Mouse (Mus musculus) frontal cortex, postnatal 25 days (tissue): Measurements from ENCODE around the gene Cbx7.

Experiments used
- DNase-seq, 2 experiments: peaks; one replicate each; pipeline ENCODE4 v3.0.0; 2022; ENCODE audit warnings: low spot score in 2 of 2

Gene Cbx7

DNA sequence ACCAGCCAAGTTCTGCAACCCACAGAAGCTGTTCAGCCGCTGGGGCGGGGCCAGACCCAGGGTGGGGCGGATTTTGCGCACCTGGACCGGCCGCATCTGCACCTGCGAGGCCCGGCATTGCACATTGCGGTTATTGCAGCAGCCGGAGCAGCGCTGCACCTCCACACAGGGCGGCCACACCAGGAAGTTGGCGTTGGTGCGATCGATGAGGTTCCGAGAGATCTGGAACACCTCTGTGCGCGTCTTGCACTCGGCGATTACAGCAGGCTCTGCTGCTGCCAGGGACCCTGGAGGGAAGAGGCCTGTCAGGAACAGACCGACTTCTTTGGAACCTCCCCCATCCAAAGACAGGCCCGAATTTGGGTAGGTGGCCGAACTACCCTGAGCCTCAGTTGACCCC is 30.7 kb upstream of the Cbx7 start:
- no peak for DNase-seq

DNA sequence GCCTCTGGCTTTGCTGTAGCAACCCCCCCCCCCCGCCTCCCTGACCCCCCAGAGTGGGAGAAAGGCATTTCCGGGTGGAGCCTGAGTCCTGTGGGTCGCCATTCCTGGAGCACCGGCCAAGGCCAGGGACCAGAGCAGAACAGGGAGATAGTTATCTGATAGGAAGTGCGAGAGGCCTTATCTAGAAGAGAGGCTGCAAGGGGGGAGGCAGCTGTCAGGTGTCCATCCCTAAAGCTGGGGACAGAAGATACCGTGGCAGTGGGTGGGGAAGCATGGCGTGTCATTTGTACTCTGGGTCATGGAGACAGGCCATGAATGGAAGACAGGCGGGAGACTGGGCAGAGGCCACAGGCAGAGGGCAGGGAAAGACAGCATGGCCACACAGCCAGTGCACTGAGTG is 29.8 kb upstream of the Cbx7 start:
- DNase-seq, result no peak

DNA sequence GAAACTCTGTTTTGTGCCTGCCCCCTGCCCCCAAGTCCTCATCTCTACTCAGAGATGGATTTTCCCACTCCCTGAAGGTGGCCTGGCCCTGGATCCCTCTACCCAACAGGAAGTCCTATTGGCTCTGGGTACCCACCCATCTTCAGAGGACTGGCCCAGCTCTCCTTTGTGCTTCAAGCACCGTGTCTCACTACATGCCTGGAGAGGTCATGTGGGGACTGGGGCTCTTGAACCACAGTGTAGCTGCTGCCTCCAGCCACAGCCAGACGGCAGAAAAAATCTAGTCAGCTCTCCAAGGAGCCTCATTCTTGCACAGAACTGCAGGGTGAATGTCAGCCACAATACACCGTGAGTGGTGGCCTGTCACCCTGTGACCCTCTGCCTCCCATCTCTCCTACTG is 27.1 kb upstream of the Cbx7 start:
- DNase-seq, result no peak

DNA sequence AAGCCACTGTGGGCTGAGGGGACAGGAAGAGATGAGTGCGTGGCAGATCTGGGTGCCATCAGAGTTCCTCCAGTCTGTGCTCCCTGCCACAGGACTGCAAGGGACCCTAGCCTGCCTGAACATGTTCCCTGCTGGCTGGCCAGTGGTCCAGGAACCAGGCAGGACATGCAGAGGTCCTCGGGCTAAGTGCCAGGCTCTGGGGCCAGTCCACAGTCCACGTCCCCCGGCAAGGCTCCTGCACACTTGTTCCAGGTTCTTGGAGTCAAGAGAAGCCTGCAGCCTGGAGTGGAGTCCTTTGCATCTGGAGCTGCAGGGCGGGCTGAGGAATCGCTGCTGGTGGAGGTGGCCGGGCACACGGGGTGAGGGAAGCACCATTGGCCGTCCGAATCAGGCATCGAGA is 25.9 kb upstream of the Cbx7 start:
- DNase-seq, result no peak

DNA sequence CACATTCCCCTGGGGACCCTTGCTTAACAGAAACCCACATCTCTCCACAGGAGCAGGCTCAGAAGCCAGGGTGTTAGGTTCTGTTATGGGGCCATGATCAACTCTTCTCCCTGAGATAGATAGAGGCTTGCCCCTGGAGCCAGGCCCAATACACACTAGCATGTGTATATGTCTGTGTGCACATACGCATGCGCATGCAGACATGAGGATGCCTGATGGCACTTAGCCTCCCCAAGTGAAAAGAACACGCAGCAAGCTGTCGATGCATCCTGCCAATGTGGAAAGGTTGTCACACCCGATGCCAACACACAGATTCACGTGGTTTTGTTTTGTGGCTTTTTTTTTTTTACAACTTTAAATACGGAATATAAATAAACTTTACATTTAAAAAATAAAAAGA is 24.6 kb upstream of the Cbx7 start:
- DNase-seq, result no peak

DNA sequence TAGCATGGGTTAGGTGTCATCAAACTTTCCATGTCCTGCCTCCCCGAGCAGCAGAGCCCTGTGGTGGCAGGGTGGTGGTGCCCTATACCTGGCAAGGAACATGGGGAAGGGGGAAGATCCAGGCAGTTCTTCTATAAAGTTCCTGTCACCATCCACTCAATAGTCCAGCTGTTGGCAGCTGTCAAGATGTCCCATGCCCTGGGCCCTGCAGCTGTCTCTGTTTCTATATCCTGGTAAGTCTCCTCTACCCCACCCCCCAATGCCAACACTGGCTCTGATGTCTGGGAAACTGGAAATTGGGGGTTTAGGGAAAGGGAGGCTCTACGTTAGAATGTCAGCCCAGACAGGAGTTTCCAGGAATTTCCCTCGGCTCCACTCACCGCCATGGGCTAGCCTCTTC is 23.6 kb upstream of the Cbx7 start:
- no peak for DNase-seq

DNA sequence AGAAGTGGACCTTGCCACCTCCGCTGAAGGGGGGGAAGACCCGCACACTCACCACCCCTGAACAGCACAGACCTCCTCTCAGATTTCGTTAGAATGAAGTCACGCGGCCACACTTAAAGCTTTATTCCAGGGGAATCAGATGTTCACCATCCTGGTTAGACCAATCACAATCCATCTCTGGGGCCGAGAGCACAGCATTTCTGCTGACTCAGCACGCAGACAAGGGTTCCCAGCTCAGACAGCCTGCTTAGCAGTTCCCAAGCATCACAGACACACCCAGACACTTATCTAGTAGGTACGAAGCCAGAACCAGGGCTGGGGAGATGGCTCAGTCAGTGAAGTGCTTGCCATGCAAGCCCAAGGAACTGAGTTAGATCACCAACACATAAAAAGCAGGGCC is 15.3 kb upstream of the Cbx7 start:
- DNase-seq, result no peak

DNA sequence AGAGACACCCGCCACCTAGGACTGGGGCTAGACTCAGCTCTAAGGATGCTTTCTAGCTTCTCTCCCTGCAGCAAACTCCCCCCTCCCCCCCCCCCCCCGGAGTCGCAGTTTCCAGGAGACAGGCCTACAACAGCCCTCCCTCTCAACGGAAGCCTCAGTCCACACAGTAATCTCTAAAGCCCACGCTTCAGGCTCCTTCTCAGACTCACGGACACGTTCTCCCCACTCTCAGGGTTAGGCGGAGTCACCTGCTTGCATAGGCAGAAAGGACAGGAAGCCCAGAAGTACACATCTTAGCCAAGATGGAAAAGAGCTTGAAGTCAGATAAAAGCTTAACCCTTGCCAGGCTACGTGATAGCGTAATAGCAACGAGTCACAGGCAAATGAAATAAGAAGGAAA is 14.6 kb upstream of the Cbx7 start:
- no peak for DNase-seq

DNA sequence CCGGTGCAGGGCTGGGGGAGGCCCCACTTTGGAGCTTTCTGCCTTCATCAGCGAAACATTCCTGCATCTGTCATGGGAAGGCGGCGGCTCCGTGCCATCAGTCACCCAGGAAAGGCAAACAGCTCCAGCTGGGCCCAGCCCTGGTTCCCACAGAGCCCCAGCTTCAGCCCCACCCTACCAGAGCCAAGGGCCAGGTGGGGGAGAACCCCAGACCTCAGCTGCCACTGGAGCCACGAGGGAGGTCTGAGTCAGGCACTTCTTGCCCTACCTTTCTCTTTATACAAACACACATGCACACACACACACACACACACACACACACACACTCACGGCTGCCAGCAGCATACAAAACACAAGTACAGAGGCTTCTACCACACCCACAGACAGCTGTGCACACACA is 13.2 kb upstream of the Cbx7 start:
- DNase-seq, result no peak

DNA sequence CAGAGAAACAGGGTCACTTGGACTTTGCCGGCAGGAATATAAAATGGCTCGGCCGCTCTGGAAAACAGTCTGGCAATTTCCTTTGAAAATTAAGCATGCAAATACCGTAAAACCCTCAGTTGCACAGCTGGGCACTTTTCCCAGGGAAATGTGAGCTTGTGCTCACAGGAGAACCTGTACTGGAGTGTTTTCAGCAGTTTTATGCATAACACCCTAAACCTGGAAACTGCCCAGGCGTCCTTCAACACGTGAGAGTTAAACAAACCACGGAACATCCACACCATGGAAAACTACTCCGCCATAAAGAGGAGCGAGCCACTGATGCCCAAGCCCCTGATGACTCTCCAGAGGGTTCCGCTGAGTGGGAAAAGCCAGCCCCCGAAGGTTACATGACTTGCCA is 9.8 kb upstream of the Cbx7 start:
- no peak for DNase-seq

DNA sequence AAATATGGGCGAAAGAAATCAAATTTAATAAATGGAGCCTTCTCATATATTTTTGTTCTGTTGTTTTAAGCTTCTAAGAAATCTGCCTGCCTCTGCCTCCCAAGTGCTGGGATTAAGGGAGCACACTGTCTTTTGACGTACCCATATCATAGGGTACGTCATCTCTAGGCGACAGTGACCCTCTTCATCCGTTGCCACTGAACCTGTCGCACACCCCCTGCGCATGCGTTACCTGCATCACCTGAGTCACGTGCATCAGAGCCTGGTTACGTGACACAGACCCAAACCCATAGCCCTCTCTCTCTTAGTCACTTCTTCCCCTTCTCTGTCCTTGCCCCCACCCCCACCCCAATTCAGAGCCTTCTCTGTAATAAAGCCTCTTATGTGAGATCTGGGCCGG is 1.3 kb upstream of the Cbx7 start:
- no peak for DNase-seq

DNA sequence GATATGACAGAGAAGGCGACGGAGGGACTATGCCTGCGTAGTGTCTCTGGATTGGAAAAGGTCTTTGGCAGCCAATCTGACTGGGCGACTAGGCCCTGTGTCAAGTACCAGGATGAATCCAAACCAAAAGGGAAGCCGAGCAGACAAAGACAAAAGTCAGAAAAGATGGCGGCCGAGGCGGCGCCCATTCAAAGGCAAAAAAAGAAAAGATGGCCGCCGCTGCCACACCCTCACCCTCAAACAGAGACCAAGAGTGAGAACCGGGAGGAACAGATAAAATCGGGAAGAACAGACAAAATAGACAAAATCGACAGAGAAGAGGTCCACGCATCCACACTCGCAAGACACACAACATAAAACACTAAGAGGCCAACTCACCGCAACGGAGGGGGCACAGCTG is 428 bp downstream of the Cbx7 start:
- DNase-seq, result no peak

DNA sequence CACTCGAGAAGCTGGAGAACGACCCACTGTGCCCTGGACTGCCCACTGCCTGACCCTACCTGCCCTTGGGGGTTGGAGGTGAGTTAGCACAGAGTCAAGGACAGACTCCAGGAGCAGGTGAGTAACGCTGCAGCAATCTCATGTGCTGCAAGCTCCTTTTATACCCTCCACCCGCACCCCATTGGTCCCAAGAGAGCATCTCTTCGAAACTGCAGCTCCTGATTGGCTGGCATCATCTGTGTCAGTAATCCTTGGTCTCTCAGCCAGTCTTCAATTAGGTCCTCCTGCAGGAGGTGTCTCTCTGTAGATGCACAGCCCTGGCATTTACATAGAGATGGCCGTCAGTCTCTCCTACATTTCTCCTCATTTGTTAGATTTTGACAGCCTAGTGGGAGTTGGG is 3.6 kb downstream of the Cbx7 start:
- no peak for DNase-seq

DNA sequence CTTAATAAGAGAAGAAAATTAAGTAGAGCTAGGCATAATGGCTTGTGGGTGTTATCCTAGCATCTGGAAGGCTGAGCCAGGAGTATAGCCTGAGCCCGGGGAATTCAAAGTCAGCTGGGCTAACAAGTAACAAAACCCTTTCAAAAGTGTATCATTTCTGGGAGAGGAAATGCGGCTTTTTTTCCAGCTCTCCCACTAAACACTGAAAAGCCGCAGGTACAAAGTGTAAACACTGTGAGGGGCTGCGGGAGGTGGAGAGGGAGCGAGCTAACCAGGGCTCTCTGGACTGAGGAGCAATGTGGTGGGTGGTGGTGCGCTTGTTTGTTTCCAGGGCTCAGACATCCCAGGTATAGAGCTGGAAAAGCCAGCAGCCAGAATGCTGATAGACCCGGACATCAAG is 6.5 kb downstream of the Cbx7 start:
- no peak for DNase-seq

DNA sequence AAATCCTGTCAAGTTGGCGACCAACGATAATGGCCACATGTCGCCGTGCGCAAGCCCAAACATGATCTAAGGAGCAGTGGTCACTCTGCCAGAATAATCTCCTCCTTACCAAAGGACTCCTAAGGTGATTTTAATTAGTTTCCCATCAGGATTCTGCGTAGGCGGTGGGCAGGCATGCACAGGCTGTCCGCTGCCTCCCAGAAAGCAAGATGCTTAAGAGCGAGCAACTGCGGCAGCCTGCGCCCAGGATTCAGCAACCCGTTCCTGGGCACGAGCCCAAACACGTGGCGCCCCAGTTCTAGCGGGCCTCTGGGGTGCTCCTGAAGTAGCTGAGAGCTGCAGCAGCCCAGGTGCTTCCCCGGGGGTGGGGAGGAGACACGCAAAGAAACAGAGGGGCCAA is 8.3 kb downstream of the Cbx7 start:
- DNase-seq, result no peak

DNA sequence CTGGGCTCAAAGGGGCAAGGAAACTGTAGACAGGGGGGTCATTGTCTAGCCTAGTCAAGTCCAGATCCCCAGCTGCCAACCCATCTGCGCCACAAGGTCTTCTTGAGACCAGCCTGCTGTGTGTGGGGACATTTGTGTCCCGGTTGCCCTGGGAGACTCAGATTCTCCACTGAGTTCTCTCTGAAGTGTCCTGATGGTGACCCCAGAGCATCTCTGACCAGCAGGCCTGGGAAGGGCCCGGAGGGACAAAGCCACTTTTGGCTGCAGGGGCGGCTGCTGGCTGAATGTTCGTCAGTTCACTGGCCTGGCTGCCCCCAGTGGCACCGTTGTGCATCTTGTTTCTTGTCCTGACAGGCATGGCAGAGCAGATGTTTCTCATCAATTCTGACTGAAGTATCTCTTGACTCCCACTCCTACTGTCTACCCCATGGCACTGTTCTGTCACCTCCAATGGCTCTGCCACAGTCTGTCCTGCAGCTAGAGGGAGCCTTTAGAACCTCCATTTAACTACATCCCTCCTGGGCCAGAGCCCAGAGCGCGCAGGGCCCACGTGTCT is 9.5 kb downstream of the Cbx7 start:
- DNase-seq, result no peak

DNA sequence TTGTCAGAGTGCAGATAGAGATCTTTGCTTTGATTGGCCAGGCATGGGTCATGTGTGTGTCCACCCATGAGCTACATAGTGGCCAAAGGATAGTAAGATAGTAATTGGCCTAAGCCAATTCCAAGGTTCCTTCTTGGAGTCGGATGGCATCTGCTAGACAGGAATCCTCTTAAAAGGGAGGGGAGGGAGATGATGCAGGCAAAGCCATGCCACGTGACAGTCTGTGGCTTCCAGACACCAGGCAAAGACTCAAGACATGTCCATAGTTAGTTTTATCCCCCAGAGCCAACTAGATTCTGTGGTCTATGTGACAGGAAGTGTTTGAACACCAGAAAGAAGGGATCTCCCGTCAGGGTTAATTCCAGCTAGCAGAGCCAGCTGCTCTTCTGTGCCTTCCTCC is 12.5 kb downstream of the Cbx7 start:
- no peak for DNase-seq

DNA sequence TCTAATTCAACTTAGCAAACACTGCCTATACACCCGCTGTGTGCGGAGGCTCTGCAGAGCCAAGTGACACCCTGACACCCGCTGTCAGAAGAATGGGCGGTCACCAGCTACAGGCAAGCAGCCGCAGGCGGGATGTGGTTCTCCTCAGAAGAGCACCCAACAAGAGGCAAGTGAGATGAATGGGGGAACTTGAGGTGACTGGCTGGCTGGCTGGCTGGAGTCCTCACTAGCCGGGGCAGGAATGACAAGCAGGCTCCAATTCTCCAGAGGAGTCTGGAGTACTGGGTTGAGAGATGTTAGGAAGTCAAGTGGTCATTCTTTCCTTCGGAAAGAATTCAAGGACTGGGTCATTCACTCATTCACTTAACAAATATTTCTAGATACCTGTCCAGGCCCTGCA is 14.4 kb downstream of the Cbx7 start:
- no peak for DNase-seq

DNA sequence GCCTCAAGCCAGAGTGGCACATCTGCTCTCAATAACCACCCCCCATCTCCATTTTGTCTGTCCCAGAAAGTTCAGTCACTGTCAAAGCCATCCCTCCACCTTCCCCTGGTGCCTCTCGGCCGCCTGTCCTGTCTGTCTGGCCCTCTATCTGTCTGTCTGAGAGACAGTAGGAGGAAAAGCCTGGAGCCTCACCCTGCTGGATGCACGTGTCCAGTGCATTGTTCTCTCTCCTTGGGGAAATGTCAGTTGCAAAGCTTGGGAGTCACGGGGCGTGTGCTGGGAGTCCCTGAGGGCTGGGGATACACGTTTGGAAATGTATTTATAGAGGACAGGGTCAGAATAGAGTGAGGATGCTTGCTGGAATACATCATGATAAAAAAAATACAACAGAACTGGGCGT is 17.4 kb downstream of the Cbx7 start:
- no peak for DNase-seq

DNA sequence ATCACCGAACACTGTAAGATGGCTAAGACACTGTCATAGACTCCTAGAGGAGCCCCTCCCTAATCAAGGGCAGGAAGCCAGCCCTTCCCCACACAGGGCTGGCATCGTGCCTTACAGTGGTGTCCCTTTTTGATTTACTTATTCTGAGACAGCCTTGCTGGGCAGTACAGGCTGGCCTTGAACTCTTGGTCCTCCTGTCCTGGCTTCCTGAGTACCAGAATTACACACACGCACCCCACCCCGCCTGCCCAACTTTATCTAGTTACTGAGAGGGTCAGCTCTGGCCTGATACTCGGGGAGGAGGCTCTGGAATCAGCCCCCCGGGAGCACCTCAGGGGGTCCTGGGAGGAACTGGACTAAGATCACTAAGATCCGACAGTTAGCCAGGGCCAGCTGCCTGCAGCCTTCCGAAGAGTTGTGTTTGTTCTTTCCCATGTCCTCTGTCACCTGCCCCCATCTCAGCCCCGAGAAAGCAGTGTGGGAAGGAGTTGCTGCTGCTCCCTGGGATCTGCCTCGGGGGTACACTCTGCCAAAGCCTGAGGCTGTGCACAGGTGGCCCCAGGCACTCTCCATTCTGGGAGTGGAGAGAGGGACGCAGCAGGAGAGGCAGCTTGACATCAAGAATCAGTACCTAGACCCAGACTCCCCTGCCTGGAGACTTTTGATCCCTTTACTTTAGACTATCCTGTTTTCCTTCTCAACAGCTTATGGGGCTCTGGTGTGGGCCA is 18.3 kb downstream of the Cbx7 start:
- DNase-seq, result no peak

DNA sequence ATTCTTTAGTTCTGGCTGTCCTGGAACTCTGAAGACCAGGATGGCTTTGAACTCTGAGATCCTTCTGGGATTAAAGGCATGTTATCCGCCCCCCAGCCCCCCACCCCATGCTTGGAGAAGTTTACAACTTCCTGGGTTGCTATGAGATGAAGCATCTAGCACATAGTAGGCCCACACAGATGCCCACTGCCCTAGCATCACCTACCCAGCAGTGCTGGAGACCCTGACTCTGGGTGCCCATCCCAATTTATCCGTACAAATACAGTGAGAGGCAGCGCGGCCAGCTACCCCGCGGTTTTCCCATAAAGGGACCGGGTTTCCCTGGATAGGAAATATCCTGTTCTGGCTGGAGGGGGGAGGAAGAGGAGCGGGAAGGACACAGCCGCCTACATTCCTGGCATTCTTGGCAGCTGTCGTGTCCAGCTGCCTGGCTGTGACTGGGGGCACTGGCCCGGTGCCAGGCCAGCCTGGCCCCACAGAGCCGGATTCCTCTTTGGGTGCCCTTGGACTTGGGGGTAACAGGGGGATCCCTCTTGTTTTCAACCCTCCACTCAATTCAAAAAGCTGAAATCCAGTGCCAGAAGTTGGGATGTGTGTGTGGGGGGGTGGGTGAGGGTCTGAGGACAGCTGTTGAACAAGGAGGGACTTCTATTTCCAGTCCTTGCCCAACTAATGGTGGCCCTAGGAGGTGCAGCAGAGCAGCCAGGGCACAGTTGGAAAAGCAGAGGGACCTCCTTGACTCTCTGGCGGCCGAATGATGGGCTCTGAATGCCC is 19.0 kb downstream of the Cbx7 start:
- DNase-seq, result no peak

DNA sequence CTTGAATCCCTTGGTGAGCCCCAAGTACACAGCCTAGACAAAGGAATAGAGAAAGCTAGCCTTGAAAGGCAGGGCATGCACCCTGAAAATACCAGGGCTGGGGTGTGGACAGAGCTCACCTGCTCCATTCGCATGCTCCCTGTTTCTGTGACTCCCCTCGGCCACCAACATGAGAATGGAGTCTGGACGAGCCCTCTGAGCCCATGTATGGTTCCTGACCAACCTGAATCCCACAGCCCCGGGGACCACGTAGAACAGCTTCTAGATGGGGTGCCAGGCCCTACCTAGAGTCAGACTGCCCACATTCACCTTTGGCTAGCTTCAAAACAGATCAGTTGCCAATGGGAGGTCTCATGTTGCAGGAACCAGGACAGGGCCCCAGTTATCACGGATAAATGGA is 19.7 kb downstream of the Cbx7 start:
- no peak for DNase-seq

DNA sequence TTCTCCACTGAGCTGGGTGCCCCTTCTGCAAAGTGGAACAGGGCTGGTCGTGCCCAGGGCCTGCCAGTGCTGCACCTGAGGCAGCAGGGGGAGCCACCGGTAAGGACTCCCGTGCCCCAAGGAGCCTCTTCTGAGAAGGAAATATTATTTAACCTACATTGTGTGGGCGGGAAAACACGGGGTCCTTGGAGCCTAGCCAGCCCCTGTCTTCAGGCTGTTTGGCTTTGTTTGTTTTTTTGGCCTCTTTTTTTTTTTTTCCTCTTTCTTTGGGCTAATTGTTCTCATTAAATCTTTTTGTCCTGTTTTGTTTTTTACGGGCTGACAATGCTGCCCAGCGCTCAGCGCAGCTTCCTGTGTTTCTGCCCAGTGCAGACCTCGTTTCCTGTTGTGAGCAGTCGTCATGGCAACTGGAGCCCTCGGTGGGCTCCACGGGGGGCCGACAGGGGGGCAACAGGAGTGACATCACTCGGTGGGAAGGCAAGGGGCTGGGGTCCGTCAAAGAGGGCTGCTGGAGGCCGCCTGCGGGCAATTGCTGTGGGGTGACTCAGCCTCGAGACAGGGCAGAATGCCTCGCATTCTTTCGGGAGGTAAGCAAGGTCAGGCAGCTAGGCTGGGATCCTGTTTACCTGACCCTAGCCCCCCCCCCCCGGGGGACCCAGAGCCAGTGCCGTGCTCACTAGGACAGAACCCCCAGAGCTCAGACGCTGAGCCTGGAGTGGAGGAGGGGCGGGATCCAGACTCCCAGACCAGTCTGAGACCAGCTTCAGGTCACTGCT is 20.5 kb downstream of the Cbx7 start:
- no peak for DNase-seq
